Mouse (Mus musculus) heart, embryonic 10.5 days (tissue): Measurements from ENCODE around the gene Slc35g3. TPM values are rescaled to one million over a fixed set of nuclear protein-coding genes. Genes with fewer than 3 reads are reported as not detected.

Experiments
- polyA plus RNA-seq: library from polyadenylated mRNA; unstranded; fragments of >200 nt; fragmentation: Nextera tagmentation; extraction: Ambion mirVana; gene quantifications from 2 replicates; pipeline ENCODE4 v1.2.1, GENCODE M21; 2016

The Slc35g3 gene
- polyA plus RNA-seq, 1 experiment from 2014 or later = not detected

Other genes with a start within 250 kb of the Slc35g3 start
- gene Dnah2, start 212.9 kb downstream of the Slc35g3 start, polyA plus RNA-seq = 0.18 and 0.95 TPM in 2 replicates
- gene Efnb3, start 201.8 kb downstream of the Slc35g3 start, polyA plus RNA-seq = 61.0 and 89.9 TPM in 2 replicates
- 27.2 and 32.4 TPM in 2 replicates for gene Wrap53, start 181.7 kb downstream of the Slc35g3 start, polyA plus RNA-seq
- 104 and 161 TPM in 2 replicates for gene Trp53, start 181.6 kb downstream of the Slc35g3 start, polyA plus RNA-seq
- gene Atp1b2, start 156.0 kb downstream of the Slc35g3 start, polyA plus RNA-seq = 15.6 and 24.1 TPM in 2 replicates
- 0.25 and 7.5 TPM in 2 replicates for gene Shbg, start 144.1 kb downstream of the Slc35g3 start, polyA plus RNA-seq
- 18.8 and 21.8 TPM in 2 replicates for gene Sat2, start 139.9 kb downstream of the Slc35g3 start, polyA plus RNA-seq
- gene Fxr2, start 129.0 kb downstream of the Slc35g3 start, polyA plus RNA-seq = 31.5 and 44.7 TPM in 2 replicates
- 0.15 TPM in 1 of 2 replicates, not detected in the other for gene Sox15, start 106.7 kb downstream of the Slc35g3 start, polyA plus RNA-seq
- 62.1 and 63.7 TPM in 2 replicates for gene Mpdu1, start 99.3 kb downstream of the Slc35g3 start, polyA plus RNA-seq
- 2.0 and 4.4 TPM in 2 replicates for gene Cd68, start 95.8 kb downstream of the Slc35g3 start, polyA plus RNA-seq
- 481 and 586 TPM in 2 replicates for gene Eif4a1, start 89.5 kb downstream of the Slc35g3 start, polyA plus RNA-seq
- gene Senp3, start 79.9 kb downstream of the Slc35g3 start, polyA plus RNA-seq = 95.3 and 108 TPM in 2 replicates
- 0.25 TPM in 1 of 2 replicates, not detected in the other for gene Tnfsf13, start 76.2 kb downstream of the Slc35g3 start, polyA plus RNA-seq
- gene Tnfsf12, start 66.1 kb downstream of the Slc35g3 start, polyA plus RNA-seq = 3.0 and 4.7 TPM in 2 replicates
- 1.8 and 2.2 TPM in 2 replicates for gene Tnfsfm13, start 65.9 kb downstream of the Slc35g3 start, polyA plus RNA-seq
- gene Polr2a, start 3.3 kb downstream of the Slc35g3 start, polyA plus RNA-seq = 24.9 and 29.6 TPM in 2 replicates
- 1.7 and 2.4 TPM in 2 replicates for gene Zbtb4, start 3.9 kb upstream of the Slc35g3 start, polyA plus RNA-seq
- gene Chrnb1, start 34.0 kb upstream of the Slc35g3 start, polyA plus RNA-seq = 3.9 and 4.9 TPM in 2 replicates
- gene Fgf11, start 39.9 kb upstream of the Slc35g3 start, polyA plus RNA-seq = 0.97 and 1.1 TPM in 2 replicates
- 1.5 and 1.8 TPM in 2 replicates for gene Tmem102, start 43.7 kb upstream of the Slc35g3 start, polyA plus RNA-seq
- not detected in 2 replicates for gene Gm39566, start 53.3 kb upstream of the Slc35g3 start, polyA plus RNA-seq
- 0.08 TPM in 1 of 2 replicates, not detected in the other for gene Spem2, start 56.5 kb upstream of the Slc35g3 start, polyA plus RNA-seq
- gene Spem1, start 60.2 kb upstream of the Slc35g3 start, polyA plus RNA-seq = not detected in 2 replicates
- 1.3 and 3.7 TPM in 2 replicates for gene Nlgn2, start 75.8 kb upstream of the Slc35g3 start, polyA plus RNA-seq
- 294 and 327 TPM in 2 replicates for gene Tmem256, start 76.5 kb upstream of the Slc35g3 start, polyA plus RNA-seq
- 72.7 and 74.5 TPM in 2 replicates for gene Plscr3, start 84.4 kb upstream of the Slc35g3 start, polyA plus RNA-seq
- gene Tnk1, start 96.8 kb upstream of the Slc35g3 start, polyA plus RNA-seq = 0.28 and 1.2 TPM in 2 replicates
- gene Tmem95, start 116.0 kb upstream of the Slc35g3 start, polyA plus RNA-seq = not detected in 2 replicates
- 5.0 and 6.2 TPM in 2 replicates for gene Kctd11, start 119.4 kb upstream of the Slc35g3 start, polyA plus RNA-seq
- gene Acap1, start 133.6 kb upstream of the Slc35g3 start, polyA plus RNA-seq = 10.6 and 16.2 TPM in 2 replicates
- gene 2810408A11Rik, start 139.0 kb upstream of the Slc35g3 start, polyA plus RNA-seq = 5.5 and 8.7 TPM in 2 replicates
- gene Neurl4, start 139.1 kb upstream of the Slc35g3 start, polyA plus RNA-seq = 8.3 and 12.7 TPM in 2 replicates
- 55.2 and 69.4 TPM in 2 replicates for gene Gps2, start 151.9 kb upstream of the Slc35g3 start, polyA plus RNA-seq
- 2,011 and 2,470 TPM in 2 replicates for gene Eif5a, start 160.0 kb upstream of the Slc35g3 start, polyA plus RNA-seq
- gene Ybx2, start 173.8 kb upstream of the Slc35g3 start, polyA plus RNA-seq = 1.8 and 2.1 TPM in 2 replicates
- gene Slc2a4, start 186.2 kb upstream of the Slc35g3 start, polyA plus RNA-seq = 17.8 and 24.1 TPM in 2 replicates
- 4.7 and 22.3 TPM in 2 replicates for gene Cldn7, start 202.8 kb upstream of the Slc35g3 start, polyA plus RNA-seq
- 20.5 and 23.8 TPM in 2 replicates for gene Ctdnep1, start 219.2 kb upstream of the Slc35g3 start, polyA plus RNA-seq
- 135 and 147 TPM in 2 replicates for gene Elp5, start 220.5 kb upstream of the Slc35g3 start, polyA plus RNA-seq
- gene Gabarap, start 229.2 kb upstream of the Slc35g3 start, polyA plus RNA-seq = 365 and 379 TPM in 2 replicates
- gene Phf23, start 233.8 kb upstream of the Slc35g3 start, polyA plus RNA-seq = 51.8 and 73.3 TPM in 2 replicates
- gene Dvl2, start 238.6 kb upstream of the Slc35g3 start, polyA plus RNA-seq = 29.5 and 40.3 TPM in 2 replicates